Mouse (Mus musculus) kidney, adult 2 months (tissue): ENCODE results near the gene Olfr788. TPM values are rescaled to one million over a fixed set of nuclear protein-coding genes. Genes with fewer than 3 reads are reported as not detected.

ENCODE experiments used
- DNase-seq: peaks from one replicate; pipeline ENCODE4 v3.0.0; 2021
- H3K27ac ChIP-seq: fragments of 200-500 bp; 2 replicates; pipeline ENCODE4 v1.5.1; 2012; ENCODE audit warnings: low read depth, low read length, control low read depth, inconsistent platforms; ENCODE audit not compliant: insufficient read depth
- H3K27me3 ChIP-seq: fragments of 200-500 bp; replicated peaks from 2 replicates; pipeline ENCODE4 v1.6.1; 2012; ENCODE audit warnings: mild to moderate bottlenecking, moderate library complexity, low read length, inconsistent platforms; ENCODE audit not compliant: control insufficient read depth, insufficient read depth
- H3K36me3 ChIP-seq: fragments of 200-500 bp; 2 replicates; pipeline ENCODE4 v1.6.1; 2012; ENCODE audit warnings: mild to moderate bottlenecking, moderate library complexity, low read length, inconsistent platforms; ENCODE audit not compliant: control insufficient read depth, insufficient read depth
- H3K4me1 ChIP-seq: fragments of 200-500 bp; 2 replicates; pipeline ENCODE4 v1.6.1; 2011; ENCODE audit warnings: low read length; ENCODE audit not compliant: control insufficient read depth, insufficient read depth
- H3K4me3 ChIP-seq: fragments of 200-500 bp; 2 replicates; pipeline ENCODE4 v1.5.1; 2011; ENCODE audit warnings: mild to moderate bottlenecking, low read depth, low read length, control low read depth; ENCODE audit not compliant: insufficient read depth
- CTCF ChIP-seq: fragments of 200-500 bp; conservative IDR thresholded peaks from 2 replicates; pipeline ENCODE4 v1.5.1; 2011; ENCODE audit warnings: low read depth, mild to moderate bottlenecking, control low read depth, low read length, moderate library complexity, mixed read lengths; ENCODE audit not compliant: insufficient read depth, insufficient read length
- POLR2A ChIP-seq: fragments of 200-500 bp; IDR thresholded peaks from one replicate; pipeline ENCODE4 v1.6.1; 2011; ENCODE audit warnings: low read depth, low read length, control low read depth
- WGBS: fragments of 180-500 bp; shearing (Covaris S2); methylation state at CpG from one replicate; pipeline ENCODE4 v1.1.7; 2018; 5-methylcytosine and 5-hydroxymethylcytosine counted together
- polyA plus RNA-seq: library from polyadenylated mRNA; depleted of rRNA; stranded (reverse); fragments of >200 nt; gene quantifications from 2 replicates; pipeline ENCODE4 v1.2.3, GENCODE M21; 2012; rRNA removed

The Olfr788 gene
- polyA plus RNA-seq, 1 experiment = not detected

- no peak for DNase-seq
- no peaks in the 10 kb centered on the region for H3K27me3 ChIP-seq
- no peaks in the 10 kb centered on the region for H3K36me3 ChIP-seq
- H3K4me3 ChIP-seq = no peak within 1 kb of the TSS
- no peak within 1 kb of the TSS for H3K27ac ChIP-seq
- TF ChIP-seq POLR2A = no peak
- TF ChIP-seq CTCF = no peak
- WGBS = 68% methylated on average over 3 of the region's 3 CpGs
- H3K4me1 ChIP-seq = no peaks in the 10 kb centered on the region
Measured at GRCm38 (mm10) chr10:129521492-129521891, 50.7 kb downstream of the Olfr788 start, which contains the start of gene Olfr791. TSS of gene Olfr791 (plus strand) at chr10:129521792.

Other genes starting within 250 kb of the Olfr788 start
- not detected in 2 replicates for gene Olfr774, start 234.8 kb upstream of the Olfr788 start, polyA plus RNA-seq
- not detected in 2 replicates for gene Olfr775, start 222.6 kb upstream of the Olfr788 start, polyA plus RNA-seq
- gene Olfr776, start 211.9 kb upstream of the Olfr788 start, polyA plus RNA-seq = not detected in 2 replicates
- not detected in 2 replicates for gene Olfr777, start 199.5 kb upstream of the Olfr788 start, polyA plus RNA-seq
- not detected in 2 replicates for gene Olfr780, start 152.9 kb upstream of the Olfr788 start, polyA plus RNA-seq
- not detected in 2 replicates for gene Olfr781, start 142.1 kb upstream of the Olfr788 start, polyA plus RNA-seq
- not detected in 2 replicates for gene Olfr782, start 122.1 kb upstream of the Olfr788 start, polyA plus RNA-seq
- not detected in 2 replicates for gene Olfr784, start 86.9 kb upstream of the Olfr788 start, polyA plus RNA-seq
- gene Olfr785, start 65.6 kb upstream of the Olfr788 start, polyA plus RNA-seq = not detected in 2 replicates
- gene Olfr786, start 43.7 kb upstream of the Olfr788 start, polyA plus RNA-seq = not detected in 2 replicates
- not detected in 2 replicates for gene Olfr787, start 9.1 kb upstream of the Olfr788 start, polyA plus RNA-seq
- not detected in 2 replicates for gene Olfr789, start 13.8 kb downstream of the Olfr788 start, polyA plus RNA-seq
- not detected in 2 replicates for gene Olfr790, start 27.5 kb downstream of the Olfr788 start, polyA plus RNA-seq
- not detected in 2 replicates for gene Olfr791, start 50.8 kb downstream of the Olfr788 start, polyA plus RNA-seq
- not detected in 2 replicates for gene Olfr792, start 68.2 kb downstream of the Olfr788 start, polyA plus RNA-seq
- gene Olfr794, start 96.7 kb downstream of the Olfr788 start, polyA plus RNA-seq = not detected in 2 replicates
- gene Olfr796, start 141.6 kb downstream of the Olfr788 start, polyA plus RNA-seq = not detected in 2 replicates
- gene Olfr798, start 156.9 kb downstream of the Olfr788 start, polyA plus RNA-seq = not detected in 2 replicates
- gene Olfr799, start 166.5 kb downstream of the Olfr788 start, polyA plus RNA-seq = not detected in 2 replicates
- not detected in 2 replicates for gene Olfr800, start 186.7 kb downstream of the Olfr788 start, polyA plus RNA-seq
- not detected in 2 replicates for gene Olfr801, start 202.9 kb downstream of the Olfr788 start, polyA plus RNA-seq
- not detected in 2 replicates for gene Olfr802, start 217.2 kb downstream of the Olfr788 start, polyA plus RNA-seq
- gene Olfr803, start 223.3 kb downstream of the Olfr788 start, polyA plus RNA-seq = not detected in 2 replicates
- not detected in 2 replicates for gene Olfr804, start 232.2 kb downstream of the Olfr788 start, polyA plus RNA-seq